Mouse (Mus musculus): ENCODE results near the gene Mllt11.

The Mllt11 gene

DNA sequence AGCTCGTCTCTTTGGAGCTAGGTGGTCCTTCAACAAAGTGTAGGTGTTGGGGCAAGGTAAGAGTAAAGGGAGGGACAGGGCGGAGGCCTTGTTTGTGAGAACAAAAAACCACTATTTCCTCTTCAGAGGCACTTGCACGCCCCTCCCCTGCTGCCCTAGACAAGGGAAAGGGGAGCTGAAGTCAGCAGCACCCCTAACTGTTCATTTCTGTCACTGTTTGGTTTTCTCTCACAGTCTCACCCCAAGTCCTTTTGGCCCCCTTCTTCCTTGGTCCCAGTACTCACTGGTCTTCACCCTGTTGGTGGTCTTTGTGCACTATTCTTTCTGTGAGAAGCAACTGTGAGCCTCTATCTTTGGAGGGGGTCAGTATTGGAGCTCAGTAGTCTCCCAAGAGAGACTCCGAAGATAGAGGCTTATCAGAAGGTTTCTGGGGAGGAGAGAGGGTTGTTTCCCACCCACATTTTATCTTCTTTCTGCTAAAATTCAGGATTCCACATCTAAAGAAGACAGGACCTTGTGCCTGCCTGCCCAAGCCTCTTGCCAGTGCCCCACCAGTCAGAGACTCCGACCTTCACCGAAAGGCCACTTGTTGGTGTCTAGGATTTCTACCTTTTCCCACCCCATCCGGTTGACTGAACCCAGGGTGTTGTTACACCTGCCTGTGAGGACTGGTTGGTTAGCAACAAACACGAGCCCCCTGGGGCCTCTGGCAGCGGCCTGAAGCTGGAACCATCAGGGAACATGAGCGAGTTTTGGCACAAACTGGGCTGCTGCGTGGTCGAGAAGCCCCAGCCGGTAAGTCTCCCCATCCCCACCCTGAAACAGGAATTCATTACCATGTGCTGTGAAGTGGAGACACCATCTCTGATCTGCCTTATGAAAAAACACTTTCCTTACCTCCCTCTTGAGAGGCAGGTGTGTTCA is at the start of gene Mllt11:
Mllt11 (minus strand) TSS at position 874 of the 924 bp plus-strand sequence.
- DNase-seq (ENCODE audit: low spot score in 2 of 2) = no peak

DNA sequence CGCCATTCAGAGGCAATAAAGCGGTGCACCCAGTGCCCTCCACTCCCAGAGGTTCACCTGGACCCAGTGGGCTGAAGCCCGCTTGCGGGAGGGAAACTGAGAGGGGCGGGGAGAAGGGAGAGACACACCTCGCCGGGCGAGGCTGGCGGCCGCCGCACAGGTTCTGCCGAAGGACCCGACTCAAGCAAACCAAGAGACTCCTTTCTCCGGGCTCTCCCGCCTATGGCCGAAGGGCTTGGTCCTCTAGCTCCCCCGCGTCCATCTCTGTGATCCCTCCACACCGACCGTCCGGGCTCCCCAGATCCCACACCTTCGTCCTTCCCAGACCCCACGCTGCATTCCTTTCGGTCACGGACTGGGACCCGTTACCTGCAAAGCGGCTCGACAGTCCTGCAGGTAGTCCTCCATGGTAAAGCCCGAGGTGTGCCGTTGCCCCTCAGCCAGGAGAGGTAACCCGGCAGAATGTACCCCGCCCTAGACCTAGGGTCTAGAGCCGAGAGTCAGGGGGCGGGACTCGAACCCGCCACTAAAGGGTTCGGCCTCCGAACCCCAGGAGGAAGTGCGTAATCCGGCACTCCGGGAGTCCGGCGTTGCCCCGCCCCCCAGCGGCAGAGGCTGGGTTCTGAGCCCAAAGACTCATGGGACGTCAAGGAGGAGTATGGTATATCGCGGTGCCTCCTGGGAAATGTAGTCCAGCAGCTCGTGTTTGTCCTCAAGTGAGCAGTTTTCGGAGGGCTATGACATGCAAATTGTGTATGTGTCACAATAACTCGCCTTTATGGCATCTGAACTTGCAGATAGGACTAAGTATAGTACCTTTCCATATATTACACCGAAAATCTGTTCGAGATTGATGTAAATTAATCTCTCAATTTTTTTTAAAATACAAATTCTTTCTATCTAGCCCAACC is 49.5 kb upstream of the Mllt11 start, which contains the start of the genes Mindy1 and Prune1:
Mindy1 (plus strand) TSS at position 130 of the 911 bp plus-strand sequence.
Prune1 (minus strand) TSS at position 861 of the 911 bp plus-strand sequence.
- DNase-seq (ENCODE audit: low spot score in 2 of 2) = peak; percentile 99

DNA sequence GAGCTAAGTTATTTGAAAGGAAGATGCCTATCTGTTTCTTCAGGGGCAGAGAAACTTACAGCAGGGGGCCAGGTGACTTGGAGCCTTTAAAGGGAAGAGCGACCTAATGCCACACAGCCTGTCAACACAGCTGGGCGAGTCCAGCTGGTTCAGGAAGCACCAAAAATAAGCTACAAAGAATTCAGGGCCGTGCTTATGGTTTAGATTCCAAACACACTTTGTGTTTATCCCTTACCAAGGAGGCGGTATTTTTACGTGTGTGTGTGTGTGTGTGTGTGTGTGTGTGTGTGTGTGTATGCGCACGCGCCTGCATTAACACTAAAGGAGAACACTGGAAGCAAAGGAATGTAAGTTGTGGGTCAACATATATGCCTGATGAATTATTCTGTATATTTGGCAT is 48.8 kb upstream of the Mllt11 start:
- peak; percentile 55 to 60 for DNase-seq (ENCODE audit: low spot score in 2 of 2)

DNA sequence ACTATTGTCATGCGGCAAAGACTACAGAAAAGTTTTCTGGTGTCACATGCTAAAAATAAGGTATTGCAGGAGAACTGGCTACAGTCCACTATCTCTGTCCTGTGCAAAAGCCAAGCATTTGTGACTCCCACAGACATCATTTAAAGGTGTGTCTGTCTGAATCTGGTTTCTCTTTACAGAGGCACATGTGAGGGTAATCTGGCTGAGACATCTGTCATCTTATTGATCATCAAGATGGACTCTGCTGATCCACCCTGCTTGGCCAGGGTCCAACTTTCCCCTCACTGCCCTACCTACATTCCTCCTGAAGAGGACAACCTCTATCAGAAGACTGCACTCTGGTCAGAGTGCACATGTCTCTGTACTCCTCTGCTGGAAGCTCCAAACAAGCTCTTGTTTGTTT is 45.2 kb upstream of the Mllt11 start:
- no peak for DNase-seq (ENCODE audit: low spot score in 2 of 2)

DNA sequence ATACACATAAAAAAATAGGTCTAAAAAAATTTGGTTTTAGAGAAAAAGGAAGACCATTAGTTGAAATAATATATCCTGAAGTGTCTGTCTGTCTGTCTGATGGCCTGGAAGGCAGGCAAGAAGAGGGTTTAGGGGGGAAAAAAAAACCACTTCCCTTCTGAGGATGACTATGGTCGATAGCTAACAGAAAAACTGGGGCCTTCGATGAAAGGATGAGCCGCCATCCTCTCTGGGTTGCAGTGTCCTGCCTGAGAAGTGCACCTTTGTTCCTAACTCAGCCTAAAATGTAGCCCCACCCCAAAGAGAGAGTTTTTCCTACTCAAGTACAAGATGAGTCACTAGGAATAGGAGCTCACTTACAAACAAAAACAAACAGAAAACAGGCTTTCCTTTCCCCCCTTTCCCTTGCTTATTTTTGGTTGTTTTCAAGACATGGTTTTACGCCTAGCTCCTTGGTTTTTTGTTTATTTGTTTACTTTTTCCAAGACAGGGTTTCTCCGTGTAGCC is 44.5 kb upstream of the Mllt11 start:
- no peak for DNase-seq (ENCODE audit: low spot score in 2 of 2)

DNA sequence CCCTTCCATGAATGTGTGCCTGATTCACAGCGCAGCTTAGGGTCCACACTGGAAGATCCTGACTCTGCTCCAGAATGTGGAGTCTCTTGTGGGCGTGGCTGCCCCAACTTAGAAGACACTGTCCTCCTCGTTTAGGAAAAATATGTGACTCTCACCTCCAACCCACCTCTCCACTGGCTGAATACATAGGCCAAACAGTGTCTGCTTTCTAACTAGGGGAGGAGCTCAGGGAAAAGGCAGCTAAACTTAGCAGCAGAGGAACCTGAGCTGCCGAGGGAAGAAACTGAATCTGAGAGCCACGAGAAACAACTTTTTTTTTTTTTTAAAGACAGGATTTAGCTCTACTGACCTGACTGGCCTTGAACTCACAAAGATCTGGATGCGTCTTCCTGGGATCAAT is 43.2 kb upstream of the Mllt11 start:
- no peak for DNase-seq (ENCODE audit: low spot score in 2 of 2)

DNA sequence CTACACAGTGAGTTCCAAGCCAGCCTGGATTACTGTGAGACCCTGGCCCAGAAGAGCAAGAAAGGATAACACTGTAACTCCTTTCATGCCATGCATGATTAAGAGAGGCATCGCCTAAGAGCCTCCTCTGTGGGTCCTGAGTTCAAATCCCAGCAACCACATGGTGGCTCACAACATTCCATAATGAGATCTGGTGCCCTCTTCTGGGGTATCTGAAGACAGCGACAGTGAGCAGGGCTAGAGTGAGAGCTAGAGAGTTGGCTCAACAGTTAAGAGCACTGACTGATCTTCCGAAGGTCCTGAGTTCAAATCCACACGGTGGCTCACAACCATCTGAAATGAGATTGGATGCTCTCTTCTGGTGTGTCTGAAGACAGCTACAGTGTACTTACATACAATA is 42.5 kb upstream of the Mllt11 start:
- no peak for DNase-seq (ENCODE audit: low spot score in 2 of 2)

DNA sequence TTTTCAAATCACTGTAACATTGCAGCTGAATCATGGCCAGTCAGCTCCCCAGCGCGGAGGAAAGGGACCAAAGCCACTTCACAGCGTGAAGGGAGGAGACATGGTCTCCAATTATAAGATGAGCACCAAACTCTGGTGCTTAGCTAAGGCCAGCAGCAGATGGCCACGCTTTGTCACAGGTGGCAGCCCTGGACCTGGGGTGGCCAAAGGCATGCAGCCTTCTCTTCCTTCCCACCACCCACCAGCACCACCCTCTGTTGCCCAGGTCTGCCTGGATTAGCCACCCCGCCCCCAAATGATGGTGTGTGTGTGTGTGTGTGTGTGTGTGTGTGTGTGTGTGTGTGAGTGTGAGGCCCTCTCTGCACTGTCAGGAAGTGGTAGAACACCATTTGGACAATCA is 41.5 kb upstream of the Mllt11 start:
- no peak for DNase-seq (ENCODE audit: low spot score in 2 of 2)

DNA sequence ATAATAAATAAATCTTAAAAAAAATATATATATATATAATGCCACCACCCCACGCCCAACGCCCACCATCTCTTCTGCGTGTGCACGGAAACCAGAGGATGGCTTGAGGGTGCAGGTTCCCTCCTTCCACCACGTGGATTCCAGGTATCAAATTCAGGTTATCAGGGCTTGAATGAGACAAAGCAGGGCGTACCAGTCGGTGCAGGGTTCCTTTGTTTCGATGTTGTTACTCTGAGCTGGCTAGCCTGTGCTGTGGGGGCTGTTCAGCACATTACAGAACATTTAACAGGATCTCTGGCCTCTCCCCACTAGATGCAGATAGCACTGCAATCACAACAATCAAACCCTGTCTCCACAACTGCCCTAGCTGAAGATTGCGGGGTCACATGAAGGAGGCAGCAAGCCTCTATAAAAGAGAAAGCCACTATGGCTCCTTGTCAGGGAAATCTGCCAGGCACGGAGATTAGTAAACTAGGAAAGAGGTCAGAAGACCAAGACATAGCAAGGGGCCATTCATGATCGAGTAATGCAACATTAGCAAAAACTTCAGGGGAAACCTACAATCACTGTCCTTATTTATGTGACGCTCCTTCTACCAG is 38.9 kb upstream of the Mllt11 start:
- DNase-seq (ENCODE audit: low spot score in 2 of 2) = no peak

DNA sequence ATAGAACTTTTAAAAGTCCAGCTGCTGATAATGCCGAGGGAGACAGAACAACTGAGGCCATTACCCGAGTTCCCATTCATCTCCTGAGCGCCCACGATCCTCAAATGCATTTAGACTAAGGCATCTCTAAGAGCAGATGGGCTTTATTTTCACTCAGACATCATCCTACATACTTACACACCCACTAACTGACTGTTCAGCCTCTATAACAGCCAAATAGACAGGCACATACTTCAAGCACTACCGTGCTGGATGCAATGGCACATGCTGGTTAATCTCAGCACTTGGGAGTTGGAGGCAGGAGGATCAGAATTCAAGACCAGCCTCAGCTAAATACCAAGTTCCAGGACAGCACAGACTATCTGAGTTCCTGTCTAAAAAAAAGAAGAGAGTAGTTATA is 37.8 kb upstream of the Mllt11 start:
- peak in 1 of 2 experiments; percentile 53 for DNase-seq (ENCODE audit: low spot score in 2 of 2)

DNA sequence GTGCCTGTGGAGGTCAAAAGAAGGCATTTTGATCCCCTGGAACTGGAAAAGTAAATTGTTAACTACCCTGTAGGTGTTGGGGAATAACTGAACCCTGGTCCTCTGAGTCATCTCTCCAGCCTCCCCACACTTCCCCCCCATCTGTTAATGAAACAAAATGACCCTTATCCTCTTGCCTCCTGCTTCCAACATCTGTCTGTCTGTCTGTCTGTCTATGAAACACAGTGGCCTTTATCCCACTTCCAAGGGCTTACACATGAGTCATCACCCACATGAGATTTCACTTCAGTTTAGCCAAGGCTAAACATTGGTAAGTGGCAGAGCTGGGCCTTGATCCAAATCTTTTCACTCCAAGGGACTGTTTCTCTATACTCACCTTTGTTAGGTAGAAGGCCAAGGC is 35.9 kb upstream of the Mllt11 start:
- DNase-seq (ENCODE audit: low spot score in 2 of 2) = no peak

DNA sequence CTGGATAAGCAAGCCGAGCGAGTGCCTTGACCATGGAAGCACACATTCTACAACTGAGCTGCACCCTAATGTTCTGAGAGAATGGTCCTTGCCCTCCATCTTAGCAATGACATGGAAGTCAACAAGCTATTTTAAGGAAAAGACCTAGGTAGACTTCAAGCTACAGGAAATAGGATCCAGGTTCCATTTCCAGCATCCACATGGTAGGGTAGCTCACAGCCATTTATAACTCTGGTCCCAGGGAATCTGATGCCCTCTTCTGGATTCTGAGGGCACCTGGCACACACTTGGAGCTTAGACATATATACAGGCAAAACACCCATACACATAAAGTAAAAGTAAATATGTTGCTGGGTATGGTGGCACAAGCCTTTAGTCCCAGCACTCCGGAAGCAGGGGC is 34.1 kb upstream of the Mllt11 start:
- DNase-seq (ENCODE audit: low spot score in 2 of 2) = no peak

DNA sequence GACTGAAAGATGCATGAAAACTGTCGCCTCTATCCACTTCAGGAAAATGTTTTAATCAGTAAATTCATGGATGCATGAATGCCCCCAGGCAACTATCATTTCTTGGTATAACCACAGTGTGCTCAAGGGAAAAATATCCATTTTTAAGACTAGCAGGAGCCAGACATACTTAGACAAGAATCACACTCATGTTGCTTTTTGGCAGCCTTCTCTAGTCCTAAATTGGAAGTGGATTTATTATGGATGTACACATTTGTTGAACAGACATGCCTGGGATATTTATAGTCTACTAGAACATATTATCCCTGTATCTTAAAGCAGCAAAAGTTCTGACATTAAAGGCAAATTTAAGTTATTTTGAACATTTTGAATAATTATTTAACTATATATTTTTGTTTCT is 32.8 kb upstream of the Mllt11 start:
- DNase-seq (ENCODE audit: low spot score in 2 of 2) = no peak

DNA sequence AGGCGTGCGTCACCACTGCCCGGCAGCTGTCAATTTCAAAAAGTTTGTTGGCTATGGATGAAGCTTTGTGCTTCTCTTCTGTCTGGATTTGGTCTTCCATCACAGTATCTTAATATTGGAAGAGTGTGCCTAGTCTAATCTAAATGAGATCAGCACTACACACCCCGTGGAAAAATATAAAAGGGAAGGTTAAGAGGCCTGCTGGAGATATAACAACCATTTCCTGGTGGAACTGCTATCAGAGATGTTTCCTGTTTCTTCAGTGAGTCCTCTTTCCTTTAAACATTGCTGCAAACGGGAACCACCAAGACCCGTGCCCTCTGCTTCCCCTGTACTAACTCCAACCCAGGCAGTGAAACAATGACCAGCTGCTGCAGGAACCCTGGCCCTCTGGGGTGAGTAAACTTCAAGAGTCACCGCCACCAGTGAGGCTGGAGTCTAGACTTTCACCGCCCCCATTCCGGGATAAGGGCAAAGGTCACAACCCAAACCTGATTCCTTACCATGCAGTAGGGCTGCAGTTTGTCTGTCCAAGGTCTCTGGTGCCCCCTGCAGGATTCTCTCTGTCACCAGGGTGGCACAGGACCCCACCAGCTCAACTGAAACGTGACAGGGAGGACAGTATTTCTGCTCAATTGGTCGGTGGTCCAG is 31.2 kb upstream of the Mllt11 start:
- peak; percentile 63 to 79 for DNase-seq (ENCODE audit: low spot score in 2 of 2)

DNA sequence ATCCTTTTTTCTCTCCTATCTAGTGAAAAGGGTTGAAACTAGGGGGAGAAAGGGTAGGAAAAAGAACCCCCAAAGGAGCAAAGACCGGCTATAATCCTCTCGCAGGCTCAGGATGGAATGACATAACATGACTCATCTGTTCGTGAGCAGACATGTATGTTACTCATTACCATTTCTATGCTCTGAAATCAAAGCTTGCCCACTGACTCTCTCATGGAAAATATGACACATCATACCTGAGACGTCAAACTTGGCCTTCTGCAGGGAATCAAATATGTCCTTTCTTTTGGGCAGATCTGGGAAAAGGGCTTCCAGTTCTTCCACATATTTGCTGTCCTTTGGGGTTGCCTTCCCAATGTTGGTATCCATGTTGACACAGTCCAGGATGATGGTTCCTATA is 30.0 kb upstream of the Mllt11 start:
- DNase-seq (ENCODE audit: low spot score in 2 of 2) = no peak

DNA sequence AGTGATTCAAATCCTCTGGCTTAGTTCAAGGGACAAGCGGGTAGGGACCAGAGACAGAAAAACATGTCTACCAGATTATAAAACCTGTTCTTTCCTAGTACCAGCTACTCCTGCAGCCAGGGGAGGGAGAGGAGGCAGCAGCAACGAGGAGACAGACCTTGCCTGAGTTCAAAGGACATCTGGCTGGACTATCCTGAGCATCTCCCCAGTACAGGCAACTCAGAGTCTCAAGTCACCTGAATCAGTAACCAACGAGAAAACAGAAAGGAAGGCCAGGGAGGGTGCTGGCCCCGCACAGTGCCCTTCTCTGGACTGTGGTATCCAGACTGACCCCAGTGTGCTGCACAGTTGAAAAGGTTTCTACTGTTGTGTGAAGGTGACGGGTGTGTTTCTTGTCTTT is 25.0 kb upstream of the Mllt11 start:
- no peak for DNase-seq (ENCODE audit: low spot score in 2 of 2)

DNA sequence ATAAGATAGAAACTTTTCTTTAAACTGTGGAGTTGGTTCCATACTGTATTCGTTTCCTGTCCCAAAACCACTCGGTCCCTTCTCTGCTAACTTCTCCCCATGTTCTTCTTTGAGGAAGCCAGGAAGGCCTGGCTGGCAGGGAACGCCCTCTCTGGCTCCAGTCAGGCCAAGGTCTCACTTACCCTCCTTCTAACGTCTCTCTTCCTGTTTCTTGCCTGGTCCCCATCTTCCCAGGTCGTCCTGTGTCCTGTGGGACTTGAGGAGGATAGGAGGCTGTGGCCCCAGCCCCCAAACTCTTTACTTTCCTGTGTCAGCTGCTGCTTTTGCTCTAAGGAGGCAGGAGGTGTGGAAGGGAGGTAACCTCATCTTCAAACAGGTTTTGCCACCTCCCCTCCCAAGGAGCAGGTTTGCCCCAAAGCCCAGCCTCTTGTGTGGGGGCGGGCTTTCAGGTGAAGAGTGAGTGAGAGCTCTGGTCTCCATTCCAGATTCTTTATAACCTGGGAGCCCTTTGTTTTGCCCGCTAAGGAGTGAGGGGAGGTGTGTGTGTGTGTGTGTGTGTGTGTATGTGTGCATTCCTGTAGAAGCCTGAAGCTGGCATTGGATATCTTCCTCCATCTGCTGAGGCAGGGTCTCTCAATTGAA is 18.9 kb upstream of the Mllt11 start, which contains the start of gene Bnipl:
Bnipl (minus strand) TSS at position 411 of the 642 bp plus-strand sequence.
- no peak for DNase-seq (ENCODE audit: low spot score in 2 of 2)

DNA sequence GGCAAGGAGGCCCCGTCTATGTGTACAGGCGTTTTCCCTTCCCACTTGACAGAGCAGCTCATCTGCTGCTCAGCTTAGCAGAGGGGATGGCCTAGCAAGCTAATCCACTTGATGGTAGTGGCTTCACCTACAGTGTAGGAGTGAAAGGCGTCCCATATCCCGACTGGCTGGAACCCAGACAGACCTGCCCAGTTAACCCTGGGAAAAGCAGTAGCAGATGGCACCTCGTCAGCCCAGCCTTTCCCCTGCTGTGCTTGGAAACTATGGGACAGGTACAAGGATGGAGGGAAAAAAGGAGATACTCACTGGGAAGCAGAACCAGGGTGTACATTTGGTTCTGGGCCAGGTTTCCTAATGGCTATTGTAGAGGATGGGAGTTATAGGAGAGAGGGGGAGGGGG is 18.4 kb upstream of the Mllt11 start:
- DNase-seq (ENCODE audit: low spot score in 2 of 2) = no peak

DNA sequence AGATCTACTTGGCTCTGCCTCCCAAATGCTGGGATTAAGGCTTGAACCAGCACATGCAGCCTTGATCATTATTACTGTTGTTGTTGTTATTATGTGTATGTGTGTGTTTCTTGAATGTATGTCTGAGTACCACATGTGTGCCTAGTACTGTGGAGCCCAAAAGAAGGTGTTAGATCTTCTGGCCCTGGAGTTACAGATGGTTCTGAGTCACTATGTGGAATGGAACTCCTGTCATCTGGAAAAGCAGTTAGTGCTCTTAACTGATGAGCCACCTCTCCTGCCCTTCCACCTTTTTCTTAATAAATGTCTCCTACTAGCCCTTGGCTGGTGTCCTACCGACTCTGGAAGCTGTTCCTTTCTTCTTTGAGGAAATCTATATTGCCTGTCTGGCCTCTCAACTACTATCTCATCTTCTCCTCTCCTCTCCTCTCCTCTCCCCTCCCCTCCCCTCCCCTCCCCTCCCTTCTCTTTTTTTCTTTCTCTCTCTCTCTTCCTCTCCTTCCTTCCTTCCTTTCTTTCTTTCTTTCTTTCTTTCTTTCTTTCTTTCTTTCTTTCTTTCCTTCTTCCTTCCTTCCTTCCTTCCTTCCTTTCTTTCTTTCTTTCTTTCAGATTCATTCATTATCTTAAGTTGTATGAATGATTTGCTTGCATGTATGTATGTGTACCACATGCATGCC is 15.8 kb upstream of the Mllt11 start:
- DNase-seq (ENCODE audit: low spot score in 2 of 2) = no peak
